Mouse (Mus musculus) embryonic fibroblast, embryonic 13.5 days (primary cell): ENCODE data around the gene Calcoco2. TPM values are rescaled to one million over a fixed set of nuclear protein-coding genes. Genes with fewer than 3 reads are reported as not detected.
A peak's percentile ranks its signal among the peaks of the same experiment; 100 is the strongest.

Source experiments
- H3K27ac ChIP-seq: 2 replicates; pipeline ENCODE4 v1.5.1; 2012; ENCODE audit warnings: low read length, control low read depth, inconsistent platforms; ENCODE audit not compliant: insufficient read depth
- H3K4me1 ChIP-seq: 2 replicates; pipeline ENCODE4 v1.6.1; 2011; ENCODE audit warnings: low read length; ENCODE audit not compliant: control insufficient read depth, insufficient read depth
- H3K4me3 ChIP-seq: 2 replicates; pipeline ENCODE4 v1.5.1; 2011; ENCODE audit warnings: mild to moderate bottlenecking, control low read depth, low read length; ENCODE audit not compliant: insufficient read depth
- CTCF ChIP-seq: IDR thresholded peaks from 2 replicates; pipeline ENCODE4 v1.5.1; 2011; ENCODE audit warnings: mild to moderate bottlenecking, control low read depth, low read length, moderate library complexity, borderline replicate concordance; ENCODE audit not compliant: insufficient read depth
- POLR2A ChIP-seq: IDR thresholded peaks from 2 replicates; pipeline ENCODE4 v1.6.1; 2011; ENCODE audit warnings: low read depth, mild to moderate bottlenecking, control low read depth, low read length, moderate library complexity
- polyA plus RNA-seq: library from polyadenylated mRNA; stranded (reverse); fragments of >200 nt; gene quantifications from 2 replicates; pipeline ENCODE4 v1.2.4, GENCODE M21; 2011; ENCODE audit warnings: low read depth; ENCODE audit not compliant: missing spikeins, insufficient read length

The Calcoco2 gene
- polyA plus RNA-seq, 1 experiment = not detected

- H3K4me1 ChIP-seq = peaks cover 2% of the 10 kb centered on the region; the same call in 1 of the 2 replicates
- H3K4me3 ChIP-seq = no peak overlapping the region
- H3K27ac ChIP-seq = no peak overlapping the region
- TF ChIP-seq POLR2A (no peak), CTCF (no peak)
Measured at GRCm38 (mm10) chr11:96082682-96083081, 29.1 kb downstream of the Calcoco2 start.

- TF ChIP-seq POLR2A = no peak
- no peak for TF ChIP-seq CTCF
- Histone ChIP-seq H3K4me3 (no peak overlapping the region), H3K4me1 (peaks cover 2% of the 10 kb centered on the region; the same call in 1 of the 2 replicates), H3K27ac (no peak overlapping the region)
Measured at GRCm38 (mm10) chr11:96080736-96081135, 31.0 kb downstream of the Calcoco2 start.

- no peak for TF ChIP-seq POLR2A
- no peak for TF ChIP-seq CTCF
- Histone ChIP-seq H3K4me1 (no peaks in the 10 kb centered on the region), H3K4me3 (peak overlapping the region; percentile 29)
Measured at GRCm38 (mm10) chr11:96076221-96077105, 35.3 kb downstream of the Calcoco2 start.

GRCm38 (mm10) chr11:96075509-96076220 is 36.1 kb downstream of the Calcoco2 start, which contains the start of gene Atp5g1:
TSS of gene Atp5g1 (minus strand) at chr11:96075670.
- no peaks in the 10 kb centered on the region for H3K4me1 ChIP-seq
- peak within 1 kb of the TSS; percentile 50 for H3K27ac ChIP-seq
- TF ChIP-seq CTCF (no peak), POLR2A (peak; percentile 99)
- peak within 1 kb of the TSS; percentile 83 for H3K4me3 ChIP-seq

More at GRCm38 (mm10) chr11:96076221-96077105, 35.3 kb downstream of the Calcoco2 start:
- peak overlapping the region; percentile 50 for H3K27ac ChIP-seq

GRCm38 (mm10) chr11:96075177-96075508 is 36.6 kb downstream of the Calcoco2 start:
- TF ChIP-seq POLR2A = no peak
- no peak for TF ChIP-seq CTCF
- Histone ChIP-seq H3K4me1 (no peaks in the 10 kb centered on the region), H3K4me3 (peak overlapping the region; percentile 83), H3K27ac (no peak overlapping the region; the same call in 1 of the 2 replicates)

- Histone ChIP-seq H3K27ac (no peak overlapping the region), H3K4me3 (peak overlapping the region; percentile 83), H3K4me1 (no peaks in the 10 kb centered on the region)
- TF ChIP-seq CTCF = no peak
- TF ChIP-seq POLR2A = no peak
Measured at GRCm38 (mm10) chr11:96074351-96075176, 37.2 kb downstream of the Calcoco2 start.

- Histone ChIP-seq H3K27ac (no peak overlapping the region), H3K4me3 (peak overlapping the region; percentile 83; the same call in 1 of the 2 replicates), H3K4me1 (no peaks in the 10 kb centered on the region)
- TF ChIP-seq POLR2A = no peak
- TF ChIP-seq CTCF = no peak
Measured at GRCm38 (mm10) chr11:96073295-96073993, 38.3 kb downstream of the Calcoco2 start.

GRCm38 (mm10) chr11:96071013-96071412 is 40.8 kb downstream of the Calcoco2 start:
- Histone ChIP-seq H3K4me3 (no peak overlapping the region), H3K27ac (no peak overlapping the region), H3K4me1 (no peaks in the 10 kb centered on the region)
- no peak for TF ChIP-seq POLR2A
- no peak for TF ChIP-seq CTCF

GRCm38 (mm10) chr11:96070353-96070752 is 41.4 kb downstream of the Calcoco2 start:
- Histone ChIP-seq H3K4me3 (no peak overlapping the region), H3K27ac (no peak overlapping the region), H3K4me1 (no peaks in the 10 kb centered on the region)
- TF ChIP-seq CTCF = no peak
- no peak for TF ChIP-seq POLR2A
